Mouse (Mus musculus): ENCODE measurements around the gene Ank3. TPM values are rescaled to one million over a fixed set of nuclear protein-coding genes. Genes with fewer than 3 reads are reported as not detected.

Gene Ank3
- total and polyA plus RNA-seq, 2 experiments from 2014 or later, result 60.1 to 239 TPM

- Histone ChIP-seq H3K27me3 (ENCODE audit: insufficient read depth, low read length) (no peaks in the 10 kb centered on the region), H3K4me3 (ENCODE audit: low read length) (no peak overlapping the region), H3K27ac (no peak overlapping the region), H3K36me3 (ENCODE audit: insufficient read depth, low read length) (no peaks in the 10 kb centered on the region), H3K9me3 (ENCODE audit: low read length) (no peaks in the 10 kb centered on the region), H3K4me1 (ENCODE audit: insufficient read depth, low read length) (no peaks in the 10 kb centered on the region), H3K9ac (replicated peaks; ENCODE audit: low read length) (no peak overlapping the region), H3K4me2 (ENCODE audit: low read depth, low read length) (no peak overlapping the region)
- TF ChIP-seq CTCF (IDR thresholded peaks at IDR 0.05; ENCODE audit: low read depth), result peak; percentile 58
- 81% methylated on average over 5 of the region's 5 CpGs for WGBS
- no peak for ATAC-seq
- no peak for DNase-seq (ENCODE audit: low spot score)
Observed at GRCm38 (mm10) chr10:69531569-69531968, 133.0 kb downstream of the Ank3 start.

GRCm38 (mm10) chr10:69532169-69532730, 133.7 kb downstream of the Ank3 start:
- no peaks in the 10 kb centered on the region for H3K36me3 ChIP-seq (ENCODE audit: insufficient read depth, low read length)
- no peaks in the 10 kb centered on the region for H3K4me1 ChIP-seq (ENCODE audit: insufficient read depth, low read length)
- no peak overlapping the region; the same call in 1 of the 2 replicates for H3K9ac ChIP-seq (replicated peaks; ENCODE audit: low read length)
- H3K9me3 ChIP-seq (ENCODE audit: low read length), result no peaks in the 10 kb centered on the region
- no peak for ATAC-seq
- TF ChIP-seq CTCF (IDR thresholded peaks at IDR 0.05; ENCODE audit: low read depth), result no peak
- H3K4me3 ChIP-seq (ENCODE audit: low read length), result 0 out of 2 replicates have a peak overlapping the region, but pooled peaks have one; percentile 4
- peak; percentile 57 for DNase-seq (ENCODE audit: low spot score)
- WGBS, result 50% methylated on average over 10 of the region's 10 CpGs
- H3K27ac ChIP-seq, result peak overlapping the region; percentile 91; the same call in 1 of the 2 replicates
- H3K4me2 ChIP-seq (ENCODE audit: low read depth, low read length), result peak overlapping the region; percentile 55
- H3K27me3 ChIP-seq (ENCODE audit: insufficient read depth, low read length), result no peaks in the 10 kb centered on the region

GRCm38 (mm10) chr10:69533505-69534388, 135.2 kb downstream of the Ank3 start:
- peak; percentile 67 for ATAC-seq
- under 1% methylated on average over 22 of the region's 22 CpGs for WGBS
- H3K9me3 ChIP-seq (ENCODE audit: low read length), result no peaks in the 10 kb centered on the region
- peak overlapping the region; percentile 79 for H3K9ac ChIP-seq (replicated peaks; ENCODE audit: low read length)
- no peaks in the 10 kb centered on the region for H3K36me3 ChIP-seq (ENCODE audit: insufficient read depth, low read length)
- peak overlapping the region; percentile 91 for H3K27ac ChIP-seq
- no peak for TF ChIP-seq CTCF (IDR thresholded peaks at IDR 0.05; ENCODE audit: low read depth)
- 0 out of 2 replicates have a peak, but pooled peaks cover 5% of the 10 kb centered on the region for H3K4me1 ChIP-seq (ENCODE audit: insufficient read depth, low read length)
- peak; percentile 80 for DNase-seq (ENCODE audit: low spot score)
- peak overlapping the region; percentile 55 for H3K4me2 ChIP-seq (ENCODE audit: low read depth, low read length)
- H3K4me3 ChIP-seq (ENCODE audit: low read length), result peak overlapping the region; percentile 60
- H3K27me3 ChIP-seq (ENCODE audit: insufficient read depth, low read length), result no peaks in the 10 kb centered on the region

- ATAC-seq, result no peak
- Histone ChIP-seq H3K4me3 (ENCODE audit: low read length) (peak overlapping the region; percentile 60), H3K4me1 (ENCODE audit: insufficient read depth, low read length) (0 out of 2 replicates have a peak, but pooled peaks cover 5% of the 10 kb centered on the region), H3K9me3 (ENCODE audit: low read length) (no peaks in the 10 kb centered on the region), H3K27me3 (ENCODE audit: insufficient read depth, low read length) (no peaks in the 10 kb centered on the region), H3K9ac (replicated peaks; ENCODE audit: low read length) (peak overlapping the region; percentile 79), H3K4me2 (ENCODE audit: low read depth, low read length) (peak overlapping the region; percentile 55), H3K27ac (peak overlapping the region; percentile 91), H3K36me3 (ENCODE audit: insufficient read depth, low read length) (no peaks in the 10 kb centered on the region)
- WGBS, result 26% methylated on average over 9 of the region's 9 CpGs
- peak; percentile 65 for DNase-seq (ENCODE audit: low spot score)
- TF ChIP-seq CTCF (IDR thresholded peaks at IDR 0.05; ENCODE audit: low read depth), result no peak
Observed at GRCm38 (mm10) chr10:69534716-69535115, 136.1 kb downstream of the Ank3 start.

GRCm38 (mm10) chr10:69535123-69535930, 136.8 kb downstream of the Ank3 start:
- peak overlapping the region; percentile 79 for H3K9ac ChIP-seq (replicated peaks; ENCODE audit: low read length)
- no peaks in the 10 kb centered on the region for H3K9me3 ChIP-seq (ENCODE audit: low read length)
- WGBS, result 27% methylated on average over 15 of the region's 15 CpGs
- 0 out of 2 replicates have a peak, but pooled peaks cover 5% of the 10 kb centered on the region for H3K4me1 ChIP-seq (ENCODE audit: insufficient read depth, low read length)
- no peaks in the 10 kb centered on the region for H3K36me3 ChIP-seq (ENCODE audit: insufficient read depth, low read length)
- H3K27me3 ChIP-seq (ENCODE audit: insufficient read depth, low read length), result no peaks in the 10 kb centered on the region
- TF ChIP-seq CTCF (IDR thresholded peaks at IDR 0.05; ENCODE audit: low read depth), result peak; percentile 13
- H3K4me3 ChIP-seq (ENCODE audit: low read length), result peak overlapping the region; percentile 60
- peak; percentile 83 for DNase-seq (ENCODE audit: low spot score)
- peak overlapping the region; percentile 55 for H3K4me2 ChIP-seq (ENCODE audit: low read depth, low read length)
- peak; percentile 73 for ATAC-seq
- peak overlapping the region; percentile 91 for H3K27ac ChIP-seq

- Histone ChIP-seq H3K36me3 (ENCODE audit: insufficient read depth, low read length) (no peaks in the 10 kb centered on the region), H3K4me3 (ENCODE audit: low read length) (peak overlapping the region; percentile 60), H3K4me1 (ENCODE audit: insufficient read depth, low read length) (0 out of 2 replicates have a peak, but pooled peaks cover 5% of the 10 kb centered on the region), H3K27ac (peak overlapping the region; percentile 91), H3K9me3 (ENCODE audit: low read length) (no peaks in the 10 kb centered on the region), H3K27me3 (ENCODE audit: insufficient read depth, low read length) (no peaks in the 10 kb centered on the region), H3K9ac (replicated peaks; ENCODE audit: low read length) (peak overlapping the region; percentile 79), H3K4me2 (ENCODE audit: low read depth, low read length) (peak overlapping the region; percentile 55)
- no peak for TF ChIP-seq CTCF (IDR thresholded peaks at IDR 0.05; ENCODE audit: low read depth)
- WGBS, result 17% methylated on average over 4 of the region's 4 CpGs
- DNase-seq (ENCODE audit: low spot score) (no peak), ATAC-seq (peak; percentile 38; the same call in 1 of the 2 replicates)
Observed at GRCm38 (mm10) chr10:69535931-69536200, 137.3 kb downstream of the Ank3 start.
